Mouse (Mus musculus) lung, adult 2 months (tissue): Measurements from ENCODE around the gene Hkdc1. TPM values are rescaled to one million over a fixed set of nuclear protein-coding genes. Genes with fewer than 3 reads are reported as not detected.

Experiments used
- DNase-seq: peaks from one replicate; pipeline ENCODE4 v3.0.0; 2022
- H3K4me1 ChIP-seq: fragments of 200-500 bp; 2 replicates; pipeline ENCODE4 v1.6.1; 2011; ENCODE audit warnings: low read length; ENCODE audit not compliant: control insufficient read depth, insufficient read depth
- H3K4me3 ChIP-seq: fragments of 200-500 bp; replicated peaks from 2 replicates; pipeline ENCODE3; 2011; ENCODE audit warnings: low read depth, mild to moderate bottlenecking, control low read depth, low read length; ENCODE audit errors: extremely low read depth
- CTCF ChIP-seq: fragments of 200-500 bp; IDR thresholded peaks from 2 replicates; pipeline ENCODE4 v1.5.1; 2011; ENCODE audit warnings: mild to moderate bottlenecking, low read length, control low read depth; ENCODE audit not compliant: insufficient read depth
- POLR2A ChIP-seq: fragments of 200-500 bp; IDR thresholded peaks from 2 replicates; pipeline ENCODE4 v1.6.1; 2011; ENCODE audit warnings: low read depth, mild to moderate bottlenecking, control low read depth, low read length, borderline replicate concordance; ENCODE audit errors: extremely low read depth
- WGBS: fragments of 180-500 bp; shearing (Covaris S2); methylation state at CpG from one replicate; pipeline ENCODE4 v1.1.7; 2018; 5-methylcytosine and 5-hydroxymethylcytosine counted together
- polyA plus RNA-seq: library from polyadenylated mRNA; depleted of rRNA; stranded (reverse); fragments of >200 nt; gene quantifications from 2 replicates; pipeline ENCODE4 v1.2.3, GENCODE M21; 2012

The Hkdc1 gene
- polyA plus RNA-seq, 1 experiment: 4.7 TPM

DNA sequence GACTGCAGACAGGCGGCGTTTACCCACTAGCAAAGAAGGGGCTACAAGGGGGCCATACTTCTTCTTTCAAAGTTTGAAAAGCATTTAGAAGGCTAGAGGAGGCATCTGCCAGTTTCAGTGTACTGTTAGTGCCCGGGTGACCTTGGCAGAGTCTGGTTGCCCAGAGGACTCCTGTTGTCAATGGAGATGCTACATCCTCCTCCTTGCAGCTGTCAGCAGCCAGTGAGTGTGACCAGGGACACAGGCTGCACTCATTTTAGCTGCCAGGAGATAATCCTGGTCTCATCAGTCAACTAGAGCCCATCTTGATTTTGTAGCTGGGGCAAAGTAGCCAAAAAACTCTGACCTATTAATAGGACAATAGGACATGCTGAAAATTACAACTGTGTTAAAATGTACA, 1.2 kb downstream of the Hkdc1 start:
- DNase-seq: no peak
- no peak for TF ChIP-seq POLR2A
- TF ChIP-seq CTCF: no peak
- no peak overlapping the region for H3K4me3 ChIP-seq
- H3K4me1 ChIP-seq: no peaks in the 10 kb centered on the region
- 76% methylated on average over 3 of the region's 3 CpGs for WGBS

DNA sequence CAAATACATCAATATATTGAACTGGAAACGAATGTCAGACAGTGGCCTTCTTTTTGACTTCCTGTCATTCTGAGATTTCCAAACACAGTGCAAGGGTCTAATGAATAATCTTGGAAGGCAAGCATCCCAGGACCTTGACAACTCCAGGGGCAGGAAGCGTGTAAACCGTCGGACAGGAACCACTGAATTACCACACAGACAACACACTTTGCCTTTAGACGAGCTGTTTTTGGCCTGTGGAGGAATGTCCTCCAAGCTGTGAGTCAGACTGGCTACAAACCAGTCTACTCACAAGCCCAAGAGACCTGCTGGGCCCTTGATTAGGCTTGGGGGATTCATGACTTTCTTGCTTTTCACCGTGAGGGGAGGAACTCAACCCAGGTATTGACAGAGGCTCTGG, 1.9 kb downstream of the Hkdc1 start:
- WGBS: 32% methylated on average over 6 of the region's 6 CpGs
- no peak for DNase-seq
- no peaks in the 10 kb centered on the region for H3K4me1 ChIP-seq
- no peak overlapping the region for H3K4me3 ChIP-seq
- TF ChIP-seq POLR2A: no peak
- no peak for TF ChIP-seq CTCF

- TF ChIP-seq CTCF (no peak), POLR2A (no peak)
- DNase-seq: no peak
- WGBS: 71% methylated on average over 5 of the region's 5 CpGs
- no peaks in the 10 kb centered on the region for H3K4me1 ChIP-seq
- H3K4me3 ChIP-seq: no peak overlapping the region
Measured at GRCm38 (mm10) chr10:62419422-62419821, 2.9 kb downstream of the Hkdc1 start.

- H3K4me3 ChIP-seq: no peak overlapping the region
Measured at GRCm38 (mm10) chr10:62418831-62419356, 3.4 kb downstream of the Hkdc1 start.

GRCm38 (mm10) chr10:62413606-62413982, 8.7 kb downstream of the Hkdc1 start:
- TF ChIP-seq POLR2A: no peak
- no peak for TF ChIP-seq CTCF
- Histone ChIP-seq H3K4me1 (no peaks in the 10 kb centered on the region), H3K4me3 (no peak overlapping the region)
- DNase-seq: peak; percentile 30
- WGBS: 21% methylated on average over 4 of the region's 4 CpGs

More at GRCm38 (mm10) chr10:62418831-62419356, 3.4 kb downstream of the Hkdc1 start:
- no peaks in the 10 kb centered on the region for H3K4me1 ChIP-seq
- WGBS: 82% methylated on average over 7 of the region's 7 CpGs
- no peak for TF ChIP-seq POLR2A
- no peak for TF ChIP-seq CTCF
- no peak for DNase-seq

GRCm38 (mm10) chr10:62412906-62413605, 9.2 kb downstream of the Hkdc1 start:
- Histone ChIP-seq H3K4me3 (no peak overlapping the region), H3K4me1 (no peaks in the 10 kb centered on the region)
- TF ChIP-seq CTCF (no peak), POLR2A (no peak)
- WGBS: 20% methylated on average over 8 of the region's 8 CpGs
- DNase-seq: no peak

DNA sequence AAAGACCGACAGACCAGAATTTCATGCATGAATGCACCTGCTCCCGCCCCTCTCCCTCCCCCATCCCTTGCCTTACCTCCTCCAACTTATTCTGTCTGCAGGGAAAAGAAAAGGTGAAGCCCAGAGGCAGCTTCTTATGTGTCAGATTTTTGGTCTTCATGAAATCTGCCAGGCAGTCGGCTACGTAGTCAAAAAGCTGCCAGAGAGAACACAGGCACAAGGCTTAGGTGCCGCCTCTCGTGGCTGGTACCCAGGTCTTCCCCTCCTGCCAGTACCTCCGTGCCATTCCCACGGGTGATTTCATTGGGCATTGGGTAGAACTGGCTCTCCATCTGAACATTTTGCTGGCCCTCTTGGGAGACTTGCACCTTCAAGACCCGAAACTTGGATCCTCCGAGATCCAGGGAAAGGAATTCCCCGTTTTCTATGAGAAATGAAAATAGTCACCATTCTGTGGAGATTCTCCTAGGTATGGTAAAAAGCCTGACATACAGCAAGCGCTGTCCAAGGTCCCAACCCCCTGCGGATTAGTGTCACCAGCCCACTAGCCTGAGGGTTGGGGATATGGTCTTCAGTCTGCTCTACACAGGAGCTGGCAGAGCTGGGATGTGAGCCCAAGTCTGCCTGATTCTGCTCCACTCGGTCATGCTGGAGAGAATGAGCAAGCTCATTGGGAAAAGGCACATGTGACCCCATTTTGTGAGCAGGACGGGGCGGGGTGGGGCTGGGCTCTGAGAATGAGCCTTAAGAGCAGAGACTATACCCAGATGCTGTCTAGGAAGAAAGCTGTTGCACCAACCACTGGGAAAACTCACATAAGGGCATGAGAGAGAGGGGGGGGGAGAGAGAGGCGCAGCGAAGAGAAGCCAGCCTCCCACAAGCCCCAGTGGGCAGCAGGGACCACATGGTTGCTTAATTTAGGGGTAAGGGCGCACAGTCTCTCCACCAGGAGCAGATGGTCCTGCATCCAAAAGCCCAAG, 10.6 kb downstream of the Hkdc1 start:
- Histone ChIP-seq H3K4me1 (no peaks in the 10 kb centered on the region), H3K4me3 (no peak overlapping the region)
- 71% methylated on average over 19 of the region's 19 CpGs for WGBS
- TF ChIP-seq CTCF: no peak
- no peak for TF ChIP-seq POLR2A
- no peak for DNase-seq

DNA sequence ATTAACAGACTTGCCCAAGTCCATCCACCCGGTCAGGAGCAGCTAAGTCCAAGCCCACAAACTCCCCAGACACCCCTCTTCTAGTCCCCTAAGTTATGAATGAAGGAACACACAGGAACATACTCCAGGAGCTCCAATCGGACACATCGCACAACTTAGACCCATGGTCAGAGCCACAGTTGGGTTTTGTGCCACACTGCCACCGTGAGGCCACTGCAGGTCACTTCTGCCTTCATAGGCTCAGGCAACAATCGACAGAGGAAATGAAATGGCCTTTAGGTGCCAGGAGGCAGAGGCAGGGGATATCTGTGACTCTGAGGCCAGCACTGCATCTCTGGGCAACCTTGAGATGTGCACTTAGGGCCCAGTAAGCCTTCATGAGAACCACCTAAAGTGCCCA, 11.3 kb downstream of the Hkdc1 start:
- WGBS: 5% methylated on average over 5 of the region's 5 CpGs
- TF ChIP-seq CTCF (peak; percentile 97), POLR2A (no peak)
- peak; percentile 62 for DNase-seq
- no peak overlapping the region for H3K4me3 ChIP-seq
- no peaks in the 10 kb centered on the region for H3K4me1 ChIP-seq

- TF ChIP-seq CTCF (no peak), POLR2A (no peak)
- H3K4me1 ChIP-seq: no peaks in the 10 kb centered on the region
- no peak for DNase-seq
- 44% methylated on average over 14 of the region's 14 CpGs for WGBS
- H3K4me3 ChIP-seq: no peak overlapping the region
Measured at GRCm38 (mm10) chr10:62404901-62405300, 17.4 kb downstream of the Hkdc1 start.
